Mouse (Mus musculus) cerebellum, adult 2 months (tissue): ENCODE results near the gene Rpl18a.

Experiments used
- CTCF ChIP-seq: fragments of 200-500 bp; IDR thresholded peaks from 2 replicates; pipeline ENCODE4 v1.5.1; 2011; ENCODE audit warnings: low read depth, mild to moderate bottlenecking, control low read depth, low read length, moderate library complexity, borderline replicate concordance; ENCODE audit not compliant: insufficient read depth
- POLR2A ChIP-seq: fragments of 200-500 bp; IDR thresholded peaks from 2 replicates; pipeline ENCODE4 v1.6.1; 2011; ENCODE audit warnings: low read length, control low read depth, borderline replicate concordance; ENCODE audit not compliant: insufficient read depth

DNA sequence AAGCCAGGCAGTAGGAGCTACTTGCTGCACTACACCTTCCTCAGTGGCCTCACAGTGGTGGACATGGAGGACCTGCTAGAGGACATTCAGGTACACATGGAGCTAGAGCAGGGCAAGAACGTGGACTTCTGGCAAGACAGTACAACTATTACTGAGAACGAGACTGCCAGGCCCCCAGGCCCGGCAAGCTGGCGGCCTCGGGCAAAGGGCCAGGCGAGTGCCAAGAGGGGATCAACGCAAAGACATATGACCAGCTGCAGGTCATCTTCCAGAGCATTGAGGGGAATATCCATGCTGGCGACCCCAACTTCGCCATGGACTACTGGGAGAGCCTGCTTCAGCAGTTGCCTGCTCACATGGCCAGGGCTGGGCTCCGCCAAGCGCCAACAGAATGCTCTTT, 34.5 kb upstream of the Rpl18a start:
- TF ChIP-seq CTCF: no peak
- TF ChIP-seq POLR2A: no peak
